ENCODE assay signal across 12 mouse cellular contexts in the genomic region with DNA sequence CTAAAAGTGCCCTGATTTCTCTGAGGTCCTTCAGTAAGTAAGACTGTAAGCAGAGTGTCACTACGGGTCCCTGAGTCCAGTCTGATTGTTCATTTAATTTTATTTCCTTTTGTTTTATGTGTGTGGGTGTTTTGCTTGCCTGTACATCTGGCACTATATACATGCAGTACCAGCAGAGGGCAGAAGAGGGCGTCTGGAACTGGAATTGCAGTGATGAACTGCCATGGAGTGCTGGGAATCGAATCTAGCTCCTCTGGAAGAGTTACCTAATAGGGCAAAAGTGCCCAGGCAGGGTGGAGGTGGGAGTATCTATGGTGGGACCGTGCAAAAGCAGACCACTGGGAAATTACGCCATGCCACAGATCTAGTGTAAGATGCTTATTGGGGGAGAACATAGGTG.
A peak's percentile ranks its signal among the peaks of the same experiment; 100 is the strongest.
DNase-seq lines count a peak whose midpoint lies in the region; ATAC-seq and TF ChIP-seq lines count a peak whose summit lies in the region.
"Had no signal": no experiment of that assay in that cellular context is flagged by ENCODE, and none has a peak within 500 bp of the region (broad histone marks: within the 10 kb centered on the region; RNA-seq: fewer than 3 reads in every experiment).

No protein-coding gene starts in this region.

- no peak; the same call in 1 of the 2 replicates for TF ChIP-seq RAD21 in CH12.LX (IDR thresholded peaks at IDR 0.05; ENCODE audit: low read depth, low read length)

- TF ChIP-seq CTCF in layer of hippocampus, adult 2 months (conservative IDR thresholded peaks at IDR 0.05), result peak; percentile 57
- TF ChIP-seq CTCF in CH12.LX (conservative IDR thresholded peaks at IDR 0.05 in 1 of 2, IDR thresholded peaks at IDR 0.05 in 1 of 2; ENCODE audit: low read depth in 2 of 2, low read length in 2 of 2), result peak; percentile 8 to 15; a peak in 1 of 4 replicates

- no peak for TF ChIP-seq EP300 in CH12.LX (IDR thresholded peaks at IDR 0.05; ENCODE audit: low read length)

- no peaks in the 10 kb centered on the region for H3K79me2 ChIP-seq in CH12.LX (replicated peaks; ENCODE audit: control insufficient read depth, extremely low read depth, insufficient read depth, poor library complexity, severe bottlenecking)

- no peak overlapping the region for H3K27ac ChIP-seq in layer of hippocampus, adult 2 months
- no peak overlapping the region for H3K27ac ChIP-seq in CH12.LX (ENCODE audit: insufficient read depth, low read depth)
- H3K27ac ChIP-seq: hindbrain, embryonic 12.5 days; neural tube, embryonic 15.5 days had no signal

- in situ Hi-C loops in CH12.LX (cut with MboI; ENCODE audit: low pct_ligation_motif_present, low pct_unique_long_range_greater_than_20kb, low sequenced_read_pairs), result no loop called here

- 0 out of 2 replicates have a peak, but pooled peaks have one; percentile 22 for ATAC-seq in granulocyte monocyte progenitor cell, adult 5-6 weeks (replicated peaks; ENCODE audit: poor library complexity, severe bottlenecking)

- peaks cover 0 to 4% of the 10 kb centered on the region in 2 experiments; a peak in 1 of 4 replicates for H3K4me1 ChIP-seq in CH12.LX (ENCODE audit: control insufficient read depth in 1 of 2, insufficient read depth in 2 of 2)
- H3K4me1 ChIP-seq: hindbrain, embryonic 12.5 days; neural tube, embryonic 15.5 days had no signal

- no peak for DNase-seq in layer of hippocampus, adult 2 months (ENCODE audit: low spot score in 2 of 2)
- no peak for DNase-seq in layer of hippocampus, adult 18-20 months (ENCODE audit: low spot score in 2 of 2)
- DNase-seq in B cell, adult 2 months, result peak; percentile 10 to 15
- DNase-seq in CH12.LX (ENCODE audit: extremely low read depth), result no peak
- DNase-seq in layer of hippocampus, adult 8-10 months (ENCODE audit: low spot score in 2 of 2), result no peak
- DNase-seq in adrenal gland, postnatal 25 days, result no peak
- DNase-seq: kidney, postnatal 10 days; midbrain, embryonic 14.5 days; spleen, adult 18-20 months had no signal

- no peaks in the 10 kb centered on the region for H3K27me3 ChIP-seq in CH12.LX (replicated peaks)
- H3K27me3 ChIP-seq: hindbrain, embryonic 12.5 days; neural tube, embryonic 15.5 days had no signal

- dilution Hi-C loops in CH12.LX (cut with MboI; ENCODE audit: extremely low pct_ligation_motif_present, extremely low pct_unique_long_range_greater_than_20kb, low sequenced_read_pairs), result no loop called here

- H3K36me3 ChIP-seq in CH12.LX (replicated peaks in 1 of 2; ENCODE audit: control insufficient read depth in 1 of 2, insufficient read depth in 1 of 2, low read length in 1 of 2), result no peaks in the 10 kb centered on the region
- H3K36me3 ChIP-seq: hindbrain, embryonic 12.5 days; neural tube, embryonic 15.5 days had no signal

- peaks cover 6% of the 10 kb centered on the region for H3K9me3 ChIP-seq in CH12.LX (replicated peaks; ENCODE audit: low read length)
- H3K9me3 ChIP-seq: neural tube, embryonic 15.5 days had no signal

- no peak for TF ChIP-seq POLR2A in CH12.LX (IDR thresholded peaks at IDR 0.05; ENCODE audit: low read depth, low read length)

- H3K4me2 ChIP-seq in CH12.LX (ENCODE audit: insufficient read depth, low read depth, poor library complexity, severe bottlenecking), result no peak overlapping the region
- H3K4me2 ChIP-seq: hindbrain, embryonic 12.5 days; neural tube, embryonic 15.5 days had no signal

- no peak overlapping the region for H3K9ac ChIP-seq in CH12.LX (ENCODE audit: insufficient read depth, low read depth)
- H3K9ac ChIP-seq: hindbrain, embryonic 12.5 days; neural tube, embryonic 15.5 days had no signal

- H3K4me3 ChIP-seq in layer of hippocampus, adult 2 months, result no peak overlapping the region
- no peak overlapping the region for H3K4me3 ChIP-seq in CH12.LX (replicated peaks in 1 of 3; ENCODE audit: low read depth in 2 of 3, low read length in 2 of 3, poor library complexity in 1 of 3)
- H3K4me3 ChIP-seq: hindbrain, embryonic 12.5 days; neural tube, embryonic 15.5 days had no signal

TF ChIP-seq in CH12.LX, 34 proteins besides CTCF, POLR2A, EP300 and RAD21:
- TF ChIP-seq USF1 (IDR thresholded peaks at IDR 0.05; ENCODE audit: low read depth, low read length) (no peak), MAZ (IDR thresholded peaks at IDR 0.05; ENCODE audit: low read depth, low read length) (no peak), POLR2AphosphoS2 (IDR thresholded peaks at IDR 0.05; ENCODE audit: low read depth, low read length) (no peak), TCF12 (IDR thresholded peaks at IDR 0.05; ENCODE audit: low read depth, low read length) (no peak), NELFE (IDR thresholded peaks at IDR 0.05; ENCODE audit: low read depth, low read length) (no peak)
TF ChIP-seq in CH12.LX: peak in this region for 0.

Comparison
In these comparisons a context has a peak if more than half of its experiments do, and no peak if none do; other contexts are left out.
1. DNase-seq: peak in B cell, adult 2 months (2 of 2); none in layer of hippocampus, adult 2 months (0 of 2), layer of hippocampus, adult 18-20 months (0 of 2), CH12.LX (single experiment), layer of hippocampus, adult 8-10 months (0 of 2) and adrenal gland, postnatal 25 days (single experiment).